Mouse (Mus musculus): ENCODE results near the gene Chrnb4.

Chrnb4 gene

GRCm38 (mm10) chr9:55023326-55023725, 25.3 kb downstream of the Chrnb4 start:
- DNase-seq = no peak

- no peak for DNase-seq
Measured at GRCm38 (mm10) chr9:55016926-55017325, 31.7 kb downstream of the Chrnb4 start.

GRCm38 (mm10) chr9:55010588-55011350, 37.8 kb downstream of the Chrnb4 start:
- no peak for DNase-seq

DNA sequence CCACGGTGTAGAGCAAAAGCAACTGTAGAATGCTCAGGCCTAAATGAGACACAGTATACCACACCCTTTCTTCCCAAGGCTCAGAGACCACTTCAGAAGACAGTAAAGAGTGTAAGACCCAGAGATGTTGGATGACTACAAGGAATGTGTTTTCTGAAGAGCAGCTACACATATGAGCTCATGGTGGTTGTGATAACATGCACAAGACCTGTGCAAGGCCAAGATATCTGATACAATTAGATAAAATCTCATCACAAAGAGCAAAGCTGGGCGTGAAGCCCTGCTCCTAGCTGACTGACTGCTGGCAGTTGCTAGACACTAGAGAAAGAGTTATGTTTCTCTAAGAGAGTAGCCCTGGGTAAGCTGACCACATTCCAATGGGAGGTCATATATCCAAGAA, 38.9 kb downstream of the Chrnb4 start:
- no peak for DNase-seq

GRCm38 (mm10) chr9:55003609-55004008, 45.0 kb downstream of the Chrnb4 start:
- DNase-seq = no peak

GRCm38 (mm10) chr9:54995645-54996044, 52.9 kb downstream of the Chrnb4 start:
- DNase-seq = no peak

GRCm38 (mm10) chr9:54994381-54994780, 54.2 kb downstream of the Chrnb4 start:
- no peak for DNase-seq

- no peak for DNase-seq
Measured at GRCm38 (mm10) chr9:54990362-54990761, 58.2 kb downstream of the Chrnb4 start.

DNA sequence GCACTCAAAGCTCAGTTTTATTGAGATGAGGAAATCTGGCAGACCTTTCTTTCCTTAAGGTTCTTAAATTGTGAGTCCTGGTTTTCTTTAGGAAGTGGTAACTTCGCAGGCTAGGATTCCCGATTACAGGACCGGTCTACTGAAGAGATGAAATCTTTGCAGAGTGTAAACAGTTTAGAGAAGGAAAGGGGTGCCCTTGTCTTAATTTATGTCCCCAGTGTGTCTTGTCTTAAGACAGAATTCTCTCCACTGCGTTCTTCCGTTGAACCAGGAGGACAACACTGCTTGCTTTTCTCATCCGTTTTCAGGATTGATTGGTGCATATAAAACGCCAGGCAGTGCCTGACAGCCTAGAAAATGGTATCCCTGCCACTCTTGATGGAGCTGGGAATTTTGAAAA, 66.2 kb downstream of the Chrnb4 start:
- DNase-seq = no peak

DNA sequence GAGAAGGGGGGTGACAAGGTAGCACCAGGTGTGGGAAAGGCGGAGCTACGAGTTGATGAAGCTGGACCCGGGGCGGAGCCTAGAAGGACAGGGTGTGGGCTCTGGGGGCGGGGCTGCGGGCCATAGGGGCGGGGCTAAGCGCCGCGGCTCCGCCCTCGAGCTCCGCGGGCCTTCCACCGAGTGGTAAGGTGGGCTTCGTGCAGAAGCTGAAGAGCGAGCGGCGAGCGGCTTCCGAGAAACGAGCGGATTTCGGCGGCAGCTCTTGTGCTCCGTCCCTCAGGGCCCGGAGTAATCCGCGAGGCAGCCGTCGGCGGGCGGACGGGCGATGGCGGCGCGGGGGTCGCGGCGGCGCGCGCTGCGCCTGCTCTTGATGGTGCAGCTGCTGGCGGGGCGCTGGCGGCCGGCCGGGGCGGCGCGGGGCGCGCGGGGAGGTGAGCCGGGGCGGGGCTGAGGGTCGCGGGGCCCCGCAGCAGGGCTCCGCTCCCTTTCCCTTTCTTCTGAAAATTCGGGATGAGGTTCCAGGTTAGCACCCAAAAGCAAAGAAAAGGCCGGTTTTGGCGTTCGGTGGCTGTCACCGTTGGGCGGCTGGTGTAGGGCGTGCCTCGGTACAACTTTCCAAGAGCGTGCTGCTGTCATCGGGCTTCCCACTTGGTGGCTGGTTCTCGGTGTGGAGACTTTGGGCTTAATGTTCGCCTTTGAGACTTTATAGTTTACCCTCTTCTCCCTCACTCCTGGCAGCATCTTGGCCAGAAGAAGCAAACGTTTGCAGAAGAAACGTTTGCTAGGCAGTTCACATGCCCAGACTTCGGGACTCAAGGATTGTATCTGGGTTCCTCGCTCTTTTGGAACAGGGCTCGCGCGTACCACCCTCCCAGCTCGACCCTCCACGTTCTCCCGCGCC, 67.0 kb downstream of the Chrnb4 start:
- peak; percentile 43 to 55 for DNase-seq

DNA sequence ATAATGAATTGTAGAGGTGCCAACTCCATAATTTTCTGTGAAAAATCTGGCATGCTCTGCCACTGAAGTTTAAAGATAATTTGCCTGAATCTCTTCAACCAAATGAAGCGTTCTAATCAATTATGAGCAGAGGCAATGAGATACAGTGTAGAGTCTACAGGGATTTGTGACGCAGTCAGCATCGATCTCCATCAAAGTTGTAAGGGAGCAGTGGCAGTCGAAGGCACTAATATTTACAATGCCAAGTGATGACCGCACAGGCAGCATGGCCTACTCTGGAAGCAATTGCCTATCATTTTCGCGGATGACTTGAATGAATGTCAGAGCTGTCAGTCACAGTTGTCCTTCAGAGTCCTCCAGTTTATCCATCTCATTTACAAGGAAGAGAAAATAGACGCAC, 67.9 kb downstream of the Chrnb4 start, which contains the start of gene Chrna5:
Chrna5 (plus strand) TSS at position 207 of the 400 bp plus-strand sequence.
- DNase-seq = no peak

Data from cerebellum, postnatal 14 days (tissue).